Mouse (Mus musculus) hindbrain, postnatal 0 days (tissue): ENCODE results near the gene Smtnl1. TPM values are rescaled to one million over a fixed set of nuclear protein-coding genes. Genes with fewer than 3 reads are reported as not detected.

Experiments
- ATAC-seq: fragments of 200-750 bp; cut with Nextera tagmentation; 2 replicates; pipeline ENCODE4 v1.8.0; 2017; ENCODE audit warnings: mild to moderate bottlenecking, moderate TSS enrichment, moderate library complexity
- DNase-seq: peaks from one replicate; pipeline ENCODE4 v3.0.0-alpha.2; 2015; ENCODE audit warnings: low spot score
- H3K27ac ChIP-seq: fragments of 300-500 bp; sonication (generic); 2 replicates; pipeline ENCODE4 v1.5.1; 2014; ENCODE audit warnings: mild to moderate bottlenecking
- H3K27me3 ChIP-seq: fragments of 300-500 bp; sonication (generic); 2 replicates; pipeline ENCODE4 v1.6.1; 2014; ENCODE audit warnings: low read length, mixed read lengths; ENCODE audit not compliant: insufficient read depth
- H3K36me3 ChIP-seq: fragments of 300-500 bp; sonication (generic); 2 replicates; pipeline ENCODE4 v1.6.1; 2014; ENCODE audit warnings: low read length, mixed read lengths; ENCODE audit not compliant: insufficient read depth
- H3K4me1 ChIP-seq: fragments of 300-500 bp; sonication (generic); 2 replicates; pipeline ENCODE4 v1.6.1; 2014; ENCODE audit warnings: antibody characterized with exemption, low read length, mixed read lengths; ENCODE audit not compliant: insufficient read depth
- H3K4me2 ChIP-seq: fragments of 300-500 bp; sonication (generic); 2 replicates; pipeline ENCODE4 v1.6.1; 2014; ENCODE audit warnings: low read depth, mild to moderate bottlenecking, low read length, moderate library complexity, mixed read lengths
- H3K4me3 ChIP-seq: fragments of 300-500 bp; sonication (generic); 2 replicates; pipeline ENCODE4 v1.5.1; 2014; ENCODE audit warnings: low read length
- H3K9ac ChIP-seq: fragments of 300-500 bp; sonication (generic); replicated peaks from 2 replicates; pipeline ENCODE4 v1.6.1; 2014; ENCODE audit warnings: mild to moderate bottlenecking, low read length, moderate library complexity, mixed read lengths
- H3K9me3 ChIP-seq: fragments of 300-500 bp; sonication (generic); 2 replicates; pipeline ENCODE4 v1.6.1; 2016; ENCODE audit warnings: low read length, mixed read lengths
- CTCF ChIP-seq: IDR thresholded peaks from 2 replicates; pipeline ENCODE4 v1.5.1; 2016; ENCODE audit warnings: antibody characterized with exemption, control low read depth, low read depth
- WGBS: fragments of 180-500 bp; shearing (Covaris S2); extraction: QIAGEN DNeasy Blood & Tissue Kit; methylation state at CpG from one replicate; pipeline ENCODE4 v1.1.7; 2014; 5-methylcytosine and 5-hydroxymethylcytosine counted together
- polyA plus RNA-seq: library from polyadenylated mRNA; unstranded; fragments of >200 nt; fragmentation: Nextera tagmentation; extraction: Ambion mirVana; gene quantifications from 2 replicates; pipeline ENCODE4 v1.2.1, GENCODE M21; 2015
- total RNA-seq: library from RNA; depleted of rRNA; stranded (reverse); fragments of >200 nt; gene quantifications from 2 replicates; pipeline ENCODE4 v1.2.3, GENCODE M21; 2014; rRNA removed

The Smtnl1 gene
- total and polyA plus RNA-seq, 2 experiments from 2014 or later: not detected

GRCm38 (mm10) chr2:84770501-84770900 is 52.0 kb downstream of the Smtnl1 start:
- Histone ChIP-seq H3K4me2 (no peak overlapping the region), H3K4me1 (peaks cover 6% of the 10 kb centered on the region), H3K9me3 (no peaks in the 10 kb centered on the region), H3K36me3 (no peaks in the 10 kb centered on the region; the same call in 1 of the 2 replicates), H3K9ac (no peak overlapping the region), H3K27me3 (no peaks in the 10 kb centered on the region), H3K4me3 (no peak overlapping the region), H3K27ac (no peak overlapping the region)
- no peak for DNase-seq
- TF ChIP-seq CTCF: no peak
- WGBS: 83% methylated on average over 6 of the region's 6 CpGs
- ATAC-seq: no peak

GRCm38 (mm10) chr2:84762818-84763217 is 59.6 kb downstream of the Smtnl1 start:
- ATAC-seq (no peak), DNase-seq (no peak)
- no peak overlapping the region for H3K9ac ChIP-seq
- no peaks in the 10 kb centered on the region for H3K4me1 ChIP-seq
- H3K4me3 ChIP-seq: no peak overlapping the region
- 58% methylated on average over 1 of the region's 1 CpGs for WGBS
- no peak overlapping the region for H3K4me2 ChIP-seq
- no peak overlapping the region for H3K27ac ChIP-seq
- H3K9me3 ChIP-seq: no peaks in the 10 kb centered on the region
- no peak for TF ChIP-seq CTCF
- H3K36me3 ChIP-seq: no peaks in the 10 kb centered on the region
- H3K27me3 ChIP-seq: no peaks in the 10 kb centered on the region

- H3K4me3 ChIP-seq: no peak overlapping the region
These were observed 60.2 kb downstream of the Smtnl1 start for GRCm38 (mm10) chr2:84762295-84762694.

GRCm38 (mm10) chr2:84761840-84762239 is 60.6 kb downstream of the Smtnl1 start:
- Histone ChIP-seq H3K4me3 (no peak overlapping the region), H3K27ac (no peak overlapping the region), H3K9me3 (no peaks in the 10 kb centered on the region), H3K36me3 (no peaks in the 10 kb centered on the region), H3K4me1 (no peaks in the 10 kb centered on the region), H3K4me2 (no peak overlapping the region), H3K27me3 (no peaks in the 10 kb centered on the region), H3K9ac (no peak overlapping the region)
- DNase-seq (no peak), ATAC-seq (no peak)
- WGBS: 100% methylated on average over 1 of the region's 1 CpGs
- TF ChIP-seq CTCF: no peak

More at GRCm38 (mm10) chr2:84762295-84762694, 60.2 kb downstream of the Smtnl1 start:
- no peak for TF ChIP-seq CTCF
- Histone ChIP-seq H3K4me2 (no peak overlapping the region), H3K27me3 (no peaks in the 10 kb centered on the region), H3K27ac (no peak overlapping the region), H3K9ac (no peak overlapping the region), H3K4me1 (no peaks in the 10 kb centered on the region), H3K9me3 (no peaks in the 10 kb centered on the region), H3K36me3 (no peaks in the 10 kb centered on the region)
- WGBS: 44% methylated on average over 4 of the region's 4 CpGs
- ATAC-seq (no peak), DNase-seq (no peak)

GRCm38 (mm10) chr2:84761309-84761708 is 61.1 kb downstream of the Smtnl1 start:
- DNase-seq: no peak
- H3K4me2 ChIP-seq: no peak overlapping the region
- H3K9me3 ChIP-seq: no peaks in the 10 kb centered on the region
- TF ChIP-seq CTCF: no peak
- H3K27me3 ChIP-seq: no peaks in the 10 kb centered on the region
- WGBS: 80% methylated on average over 3 of the region's 3 CpGs
- no peak for ATAC-seq
- no peak overlapping the region for H3K27ac ChIP-seq
- no peak overlapping the region for H3K4me3 ChIP-seq
- no peaks in the 10 kb centered on the region for H3K36me3 ChIP-seq
- no peaks in the 10 kb centered on the region for H3K4me1 ChIP-seq
- H3K9ac ChIP-seq: no peak overlapping the region

Other genes with a start within 250 kb of the Smtnl1 start
- 75.7 and 86.5 TPM in 2 replicates for gene Ctnnd1, start 171.9 kb downstream of the Smtnl1 start, total RNA-seq
- 12.7 and 15.8 TPM in 2 replicates for gene Ctnnd1, start 171.9 kb downstream of the Smtnl1 start, polyA plus RNA-seq
- not detected in 2 replicates for gene Btbd18, start 163.6 kb downstream of the Smtnl1 start, total RNA-seq
- 0.50 and 0.68 TPM in 2 replicates for gene Btbd18, start 163.6 kb downstream of the Smtnl1 start, polyA plus RNA-seq
- 271 and 302 TPM in 2 replicates for gene Selenoh, start 151.9 kb downstream of the Smtnl1 start, total RNA-seq
- gene Selenoh, start 151.9 kb downstream of the Smtnl1 start, polyA plus RNA-seq: 247 and 248 TPM in 2 replicates
- not detected in 2 replicates for gene Gm28635, start 144.6 kb downstream of the Smtnl1 start, total RNA-seq
- not detected in 2 replicates for gene Gm28635, start 144.6 kb downstream of the Smtnl1 start, polyA plus RNA-seq
- gene Med19, start 144.2 kb downstream of the Smtnl1 start, total RNA-seq: 31.4 and 31.6 TPM in 2 replicates
- 47.4 and 47.5 TPM in 2 replicates for gene Med19, start 144.2 kb downstream of the Smtnl1 start, polyA plus RNA-seq
- gene Tmx2, start 143.5 kb downstream of the Smtnl1 start, total RNA-seq: 133 and 150 TPM in 2 replicates
- gene Tmx2, start 143.5 kb downstream of the Smtnl1 start, polyA plus RNA-seq: 342 and 347 TPM in 2 replicates
- 38.2 and 41.3 TPM in 2 replicates for gene Zdhhc5, start 107.5 kb downstream of the Smtnl1 start, total RNA-seq
- gene Zdhhc5, start 107.5 kb downstream of the Smtnl1 start, polyA plus RNA-seq: 14.6 and 16.8 TPM in 2 replicates
- 6.3 and 14.3 TPM in 2 replicates for gene Clp1, start 95.3 kb downstream of the Smtnl1 start, total RNA-seq
- gene Clp1, start 95.3 kb downstream of the Smtnl1 start, polyA plus RNA-seq: 11.2 and 12.0 TPM in 2 replicates
- 10.0 and 16.8 TPM in 2 replicates for gene Ypel4, start 88.6 kb downstream of the Smtnl1 start, total RNA-seq
- 12.3 and 13.1 TPM in 2 replicates for gene Ypel4, start 88.6 kb downstream of the Smtnl1 start, polyA plus RNA-seq
- gene Gm19426, start 79.0 kb downstream of the Smtnl1 start, total RNA-seq: 2.9 and 4.3 TPM in 2 replicates
- 3.8 and 6.1 TPM in 2 replicates for gene Gm19426, start 79.0 kb downstream of the Smtnl1 start, polyA plus RNA-seq
- gene Serping1, start 47.2 kb downstream of the Smtnl1 start, total RNA-seq: 28.5 and 36.5 TPM in 2 replicates
- gene Serping1, start 47.2 kb downstream of the Smtnl1 start, polyA plus RNA-seq: 40.9 and 46.5 TPM in 2 replicates
- 12.8 and 22.6 TPM in 2 replicates for gene Ube2l6, start 23.8 kb downstream of the Smtnl1 start, total RNA-seq
- gene Ube2l6, start 23.8 kb downstream of the Smtnl1 start, polyA plus RNA-seq: 16.8 and 17.7 TPM in 2 replicates
- gene Timm10, start 4.3 kb upstream of the Smtnl1 start, total RNA-seq: 44.5 and 57.3 TPM in 2 replicates
- 82.5 and 91.7 TPM in 2 replicates for gene Timm10, start 4.3 kb upstream of the Smtnl1 start, polyA plus RNA-seq
- 5.8 and 9.3 TPM in 2 replicates for gene Slc43a1, start 16.2 kb upstream of the Smtnl1 start, total RNA-seq
- gene Slc43a1, start 16.2 kb upstream of the Smtnl1 start, polyA plus RNA-seq: 1.3 and 1.5 TPM in 2 replicates
- 10.1 and 12.2 TPM in 2 replicates for gene Rtn4rl2, start 64.1 kb upstream of the Smtnl1 start, total RNA-seq
- 4.2 and 4.3 TPM in 2 replicates for gene Rtn4rl2, start 64.1 kb upstream of the Smtnl1 start, polyA plus RNA-seq
- 4.9 and 9.7 TPM in 2 replicates for gene Slc43a3, start 113.9 kb upstream of the Smtnl1 start, total RNA-seq
- 4.1 and 6.4 TPM in 2 replicates for gene Slc43a3, start 113.9 kb upstream of the Smtnl1 start, polyA plus RNA-seq
- gene Prg2, start 157.8 kb upstream of the Smtnl1 start, total RNA-seq: not detected in 2 replicates
- gene Prg2, start 157.8 kb upstream of the Smtnl1 start, polyA plus RNA-seq: not detected in 2 replicates
- not detected in 2 replicates for gene Prg3, start 165.6 kb upstream of the Smtnl1 start, total RNA-seq
- not detected in 2 replicates for gene Prg3, start 165.6 kb upstream of the Smtnl1 start, polyA plus RNA-seq
- 178 and 196 TPM in 2 replicates for gene Ssrp1, start 214.6 kb upstream of the Smtnl1 start, total RNA-seq
- gene Ssrp1, start 214.6 kb upstream of the Smtnl1 start, polyA plus RNA-seq: 141 and 142 TPM in 2 replicates
- 1.1 and 1.7 TPM in 2 replicates for gene P2rx3, start 214.8 kb upstream of the Smtnl1 start, total RNA-seq
- 2.6 and 3.3 TPM in 2 replicates for gene P2rx3, start 214.8 kb upstream of the Smtnl1 start, polyA plus RNA-seq
- 70.0 and 113 TPM in 2 replicates for gene Tnks1bp1, start 225.4 kb upstream of the Smtnl1 start, total RNA-seq
- 17.4 and 19.3 TPM in 2 replicates for gene Tnks1bp1, start 225.4 kb upstream of the Smtnl1 start, polyA plus RNA-seq